Mouse (Mus musculus) testis, adult 2 months (tissue): ENCODE measurements around the gene Irak2. TPM values are rescaled to one million over a fixed set of nuclear protein-coding genes. Genes with fewer than 3 reads are reported as not detected.
A peak's percentile ranks its signal among the peaks of the same experiment; 100 is the strongest.

ENCODE experiments used
- H3K27ac ChIP-seq: fragments of 200-500 bp; 2 replicates; pipeline ENCODE4 v1.5.1; 2012; ENCODE audit warnings: low read depth, low read length; ENCODE audit not compliant: control insufficient read depth, insufficient read depth
- H3K27me3 ChIP-seq: fragments of 200-500 bp; 2 replicates; pipeline ENCODE4 v1.6.1; 2012; ENCODE audit warnings: mild to moderate bottlenecking, low read length, moderate library complexity; ENCODE audit not compliant: control insufficient read depth, insufficient read depth
- H3K36me3 ChIP-seq: fragments of 200-500 bp; 2 replicates; pipeline ENCODE4 v1.6.1; 2012; ENCODE audit warnings: mild to moderate bottlenecking, low read length; ENCODE audit not compliant: control insufficient read depth, insufficient read depth
- H3K4me1 ChIP-seq: fragments of 200-500 bp; 2 replicates; pipeline ENCODE4 v1.6.1; 2012; ENCODE audit warnings: low read length; ENCODE audit not compliant: control insufficient read depth, insufficient read depth
- H3K4me3 ChIP-seq: fragments of 200-500 bp; 2 replicates; pipeline ENCODE4 v1.5.1; 2012; ENCODE audit warnings: low read depth, mild to moderate bottlenecking, low read length, moderate library complexity, mixed read lengths; ENCODE audit not compliant: control insufficient read depth
- CTCF ChIP-seq: fragments of 200-500 bp; IDR thresholded peaks from 2 replicates; pipeline ENCODE4 v1.5.1; 2012; ENCODE audit warnings: low read depth, mild to moderate bottlenecking, inconsistent platforms, low read length, moderate library complexity; ENCODE audit not compliant: control insufficient read depth, insufficient read depth, insufficient replicate concordance
- POLR2A ChIP-seq: fragments of 200-500 bp; IDR thresholded peaks from 2 replicates; pipeline ENCODE4 v1.6.1; 2012; ENCODE audit warnings: low read depth, mild to moderate bottlenecking, inconsistent platforms, low read length, moderate library complexity; ENCODE audit not compliant: control insufficient read depth
- polyA plus RNA-seq: library from polyadenylated mRNA; depleted of rRNA; stranded (reverse); fragments of >200 nt; gene quantifications from 2 replicates; pipeline ENCODE4 v1.2.3, GENCODE M21; 2012

The Irak2 gene
- polyA plus RNA-seq, 1 experiment: 2.4 TPM

- H3K36me3 ChIP-seq: no peaks in the 10 kb centered on the region
- TF ChIP-seq POLR2A (no peak), CTCF (peak; percentile 90)
- no peak overlapping the region for H3K27ac ChIP-seq
- no peaks in the 10 kb centered on the region for H3K27me3 ChIP-seq
- H3K4me3 ChIP-seq: no peak overlapping the region
- H3K4me1 ChIP-seq: no peaks in the 10 kb centered on the region
Measured at GRCm38 (mm10) chr6:113681271-113681670, 43.0 kb downstream of the Irak2 start.

DNA sequence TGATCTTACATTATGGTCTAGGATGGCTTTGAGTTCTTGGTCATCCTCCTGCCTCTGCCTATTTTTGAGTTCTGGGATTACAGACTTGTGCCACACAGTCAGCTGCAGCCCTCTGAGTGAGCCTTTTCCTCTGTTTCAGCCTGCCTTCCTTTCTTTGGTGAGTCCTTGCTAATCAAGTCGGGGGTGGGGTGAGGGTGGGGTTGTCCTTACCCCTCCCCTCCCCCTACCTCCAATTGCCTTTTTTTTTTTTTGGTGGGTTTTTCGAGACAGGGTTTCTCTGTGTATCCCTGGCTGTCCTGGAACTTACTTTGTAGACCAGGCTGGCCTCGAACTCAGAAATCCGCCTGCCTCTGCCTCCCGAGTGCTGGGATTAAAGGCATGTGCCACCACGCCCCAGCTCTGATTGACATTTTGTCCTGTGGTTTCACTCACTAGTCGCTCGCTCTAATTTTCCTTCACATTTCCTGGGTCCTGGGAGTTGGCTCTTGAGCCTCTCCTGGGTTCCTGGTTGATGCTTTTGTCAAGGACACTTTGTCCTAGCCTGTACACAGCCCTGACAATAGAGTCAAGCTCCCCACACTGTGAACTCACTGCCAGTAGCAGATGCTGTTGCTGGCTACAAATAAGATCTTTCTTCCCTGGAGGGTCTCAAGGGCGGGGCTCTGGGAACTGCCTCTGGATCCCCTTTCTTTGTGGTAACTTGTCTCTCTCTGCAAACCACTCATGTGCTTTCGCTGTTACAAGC is 45.0 kb downstream of the Irak2 start:
- Histone ChIP-seq H3K4me1 (no peaks in the 10 kb centered on the region), H3K27me3 (no peaks in the 10 kb centered on the region), H3K27ac (no peak overlapping the region), H3K36me3 (no peaks in the 10 kb centered on the region), H3K4me3 (no peak overlapping the region)
- no peak for TF ChIP-seq POLR2A
- no peak for TF ChIP-seq CTCF

DNA sequence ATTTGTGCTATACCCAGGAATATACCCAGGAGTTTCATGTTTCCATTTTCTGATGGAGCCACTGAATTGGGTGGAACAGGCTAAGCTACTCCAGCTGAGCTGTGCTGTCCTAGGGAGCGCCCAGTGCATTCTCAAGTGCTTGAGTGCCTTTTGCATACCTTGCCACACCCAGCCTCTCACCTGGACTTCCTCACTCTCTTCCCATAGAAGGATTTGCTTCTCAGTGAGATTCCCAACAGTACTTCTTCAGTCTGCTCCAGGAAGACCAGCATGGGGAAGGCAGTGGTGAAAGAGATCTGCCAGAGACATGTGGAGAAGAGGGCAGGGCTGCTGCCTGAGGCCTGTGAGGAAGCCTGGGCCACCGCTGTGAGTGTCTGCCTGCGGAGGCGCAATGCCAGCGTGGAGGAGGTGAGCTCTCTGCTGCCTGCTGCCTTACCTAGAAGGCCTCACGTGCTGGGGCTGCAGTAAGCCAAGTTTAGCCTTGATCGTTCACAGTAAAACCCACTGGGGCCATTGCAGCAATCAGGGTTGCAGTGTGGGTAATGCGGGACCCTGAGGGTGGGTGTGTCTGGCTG is 48.4 kb downstream of the Irak2 start:
- peaks cover 10% of the 10 kb centered on the region for H3K4me1 ChIP-seq
- H3K4me3 ChIP-seq: no peak overlapping the region
- no peaks in the 10 kb centered on the region for H3K36me3 ChIP-seq
- TF ChIP-seq POLR2A (no peak), CTCF (no peak)
- H3K27me3 ChIP-seq: no peaks in the 10 kb centered on the region
- H3K27ac ChIP-seq: no peak overlapping the region

- no peak overlapping the region for H3K4me3 ChIP-seq
- TF ChIP-seq CTCF (no peak), POLR2A (no peak)
- no peaks in the 10 kb centered on the region for H3K36me3 ChIP-seq
- H3K27me3 ChIP-seq: no peaks in the 10 kb centered on the region
- peaks cover 10% of the 10 kb centered on the region for H3K4me1 ChIP-seq
- H3K27ac ChIP-seq: peak overlapping the region; percentile 63
Measured at GRCm38 (mm10) chr6:113690008-113690399, 51.7 kb downstream of the Irak2 start.

- Histone ChIP-seq H3K27me3 (no peaks in the 10 kb centered on the region), H3K4me1 (peaks cover 10% of the 10 kb centered on the region), H3K27ac (peak overlapping the region; percentile 51), H3K4me3 (no peak overlapping the region; the same call in 1 of the 2 replicates), H3K36me3 (no peaks in the 10 kb centered on the region)
- TF ChIP-seq POLR2A (no peak), CTCF (no peak)
Measured at GRCm38 (mm10) chr6:113690400-113691083, 52.3 kb downstream of the Irak2 start.

DNA sequence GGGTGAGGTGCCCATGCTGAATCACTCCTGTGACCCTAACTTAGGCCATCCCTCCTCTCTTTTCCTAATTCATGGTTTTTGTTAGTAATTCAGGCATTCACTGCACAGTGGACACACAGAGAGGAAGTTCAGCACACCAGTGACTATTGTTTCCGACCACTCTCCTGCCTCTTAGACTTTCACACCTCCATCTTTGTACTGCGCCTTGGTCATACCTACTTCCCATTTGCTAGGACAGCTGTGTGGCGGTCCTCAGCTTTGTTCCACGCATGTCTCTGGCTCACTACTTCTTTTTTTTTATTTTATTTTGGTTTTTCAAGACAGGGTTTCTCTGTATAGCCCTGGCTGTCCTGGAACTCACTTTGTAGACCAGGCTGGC is 52.8 kb downstream of the Irak2 start:
- Histone ChIP-seq H3K4me3 (no peak overlapping the region; the same call in 1 of the 2 replicates), H3K36me3 (no peaks in the 10 kb centered on the region), H3K27ac (peak overlapping the region; percentile 51), H3K27me3 (no peaks in the 10 kb centered on the region), H3K4me1 (peaks cover 13% of the 10 kb centered on the region)
- no peak for TF ChIP-seq POLR2A
- TF ChIP-seq CTCF: no peak

DNA sequence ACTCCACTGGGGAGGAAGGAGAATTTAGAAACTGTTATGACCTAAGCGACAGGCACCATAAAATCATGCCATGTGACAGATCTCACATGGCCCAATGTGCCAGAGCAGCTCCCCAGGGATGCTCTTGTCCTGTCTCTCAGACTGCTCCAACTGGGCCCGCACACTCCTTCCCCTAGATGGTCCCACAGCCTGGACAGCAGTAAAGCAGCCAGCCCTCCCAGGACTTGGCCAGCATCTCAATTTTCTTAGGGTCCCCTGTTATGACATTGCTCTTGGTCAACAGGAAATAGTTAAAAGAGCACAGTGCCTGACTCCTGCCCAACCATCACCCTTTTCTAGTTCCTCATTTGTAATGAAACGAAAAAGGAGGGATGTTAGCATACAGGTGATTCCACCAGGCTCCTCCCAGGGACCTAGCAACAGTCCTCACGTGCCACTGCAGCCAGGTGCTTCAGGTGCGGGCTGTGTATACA is 54.4 kb downstream of the Irak2 start:
- Histone ChIP-seq H3K4me3 (no peak overlapping the region), H3K36me3 (no peaks in the 10 kb centered on the region), H3K4me1 (peaks cover 18% of the 10 kb centered on the region), H3K27ac (no peak overlapping the region), H3K27me3 (no peaks in the 10 kb centered on the region)
- no peak for TF ChIP-seq CTCF
- no peak for TF ChIP-seq POLR2A
